Mouse (Mus musculus): ENCODE results near the gene Defa17.
"Not testable (repeated sequence)": the region's sequence is repeated elsewhere in the genome, so short reads cannot be mapped to it uniquely, and the experiment has no call there.

The Defa17 gene

GRCm38 (mm10) chr8:21655480-21655879 is at the start of gene Defa17:
TSS of gene Defa17 (plus strand) at chr8:21655780.
- DNase-seq (ENCODE audit: low spot score) = not testable (repeated sequence)

GRCm38 (mm10) chr8:21617883-21618282 is 37.7 kb upstream of the Defa17 start, which contains the start of gene Defa26:
TSS of gene Defa26 (plus strand) at chr8:21618183.
- DNase-seq (ENCODE audit: low spot score) = not testable (repeated sequence)

DNA sequence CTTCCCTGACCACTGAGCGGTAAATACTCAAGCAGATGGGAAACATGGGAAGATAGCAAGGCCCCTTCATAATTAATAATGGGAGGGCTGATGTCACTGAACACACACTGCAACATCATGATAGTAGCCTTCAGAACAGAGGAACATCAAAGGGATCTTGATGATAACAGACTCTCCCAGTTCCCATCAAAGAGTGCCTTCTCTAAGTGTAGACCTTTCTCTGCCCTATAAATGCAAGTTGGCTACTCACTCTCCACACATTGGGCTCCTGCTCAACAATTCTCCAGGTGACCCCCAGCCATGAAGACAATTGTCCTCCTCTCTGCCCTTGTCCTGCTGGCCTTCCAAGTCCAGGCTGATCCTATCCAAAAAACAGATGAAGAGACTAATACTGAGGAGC is 9.9 kb downstream of the Defa17 start, which contains the start of gene Defa34:
Gene Defa34, plus strand, starts transcription at position 301 of the 400 bp plus-strand sequence.
- DNase-seq (ENCODE audit: low spot score) = not testable (repeated sequence)

DNA sequence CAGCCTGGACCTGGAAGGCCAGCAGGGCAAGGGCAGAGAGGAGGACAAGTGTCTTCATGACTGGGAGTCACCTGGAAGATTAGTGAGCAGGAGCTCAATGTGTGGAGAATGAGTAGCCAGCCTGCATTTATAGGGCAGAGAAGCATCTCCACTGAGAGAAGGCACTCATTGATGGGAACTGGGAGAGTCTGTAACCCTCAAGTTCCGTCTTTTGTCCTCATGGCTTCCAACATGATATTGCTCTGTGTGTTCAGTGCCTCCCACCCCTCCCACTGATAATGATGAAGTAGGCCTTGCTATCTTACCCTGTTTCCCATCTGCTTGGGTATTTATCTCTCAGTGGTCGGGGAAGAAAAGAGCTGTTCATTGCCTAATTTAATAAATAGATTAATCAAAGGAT is 48.0 kb downstream of the Defa17 start, which contains the start of gene AY761184:
Gene AY761184, minus strand, starts transcription at position 101 of the 400 bp plus-strand sequence.
- DNase-seq (ENCODE audit: low spot score) = not testable (repeated sequence)

Data from c-Kit-positive CD71-positive TER-119-positive erythroid progenitor cells, embryonic 14.5 days (primary cell).